Mouse (Mus musculus): ENCODE measurements at regions not wholly inside any gene's neighbourhood (a gene's known extent, or its start where the extent isn't known, plus 50 kb on each side); places are given as distances from the start of the nearest gene placed in this dataset.

DNA sequence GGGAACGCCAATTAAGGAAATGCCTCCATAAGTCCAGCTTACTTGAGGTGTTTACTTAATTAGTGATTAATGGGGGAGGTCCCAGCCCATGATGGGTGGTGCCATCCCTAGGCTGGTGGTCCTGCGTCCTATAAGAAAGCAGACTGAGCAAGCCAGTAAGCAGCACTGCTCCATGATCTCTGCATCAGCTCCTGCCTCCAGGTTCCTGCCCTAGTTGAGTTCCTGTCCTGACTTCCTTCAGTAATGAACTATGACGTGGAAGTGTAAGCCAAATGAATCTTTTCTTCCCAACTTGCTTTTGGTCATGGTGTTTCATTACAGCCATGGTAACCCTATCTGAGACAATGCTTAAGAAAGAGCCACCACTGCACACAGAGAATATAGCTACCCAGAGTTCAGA, 231.2 kb upstream of the 4930535I16Rik start:
- no peak for DNase-seq

DNA sequence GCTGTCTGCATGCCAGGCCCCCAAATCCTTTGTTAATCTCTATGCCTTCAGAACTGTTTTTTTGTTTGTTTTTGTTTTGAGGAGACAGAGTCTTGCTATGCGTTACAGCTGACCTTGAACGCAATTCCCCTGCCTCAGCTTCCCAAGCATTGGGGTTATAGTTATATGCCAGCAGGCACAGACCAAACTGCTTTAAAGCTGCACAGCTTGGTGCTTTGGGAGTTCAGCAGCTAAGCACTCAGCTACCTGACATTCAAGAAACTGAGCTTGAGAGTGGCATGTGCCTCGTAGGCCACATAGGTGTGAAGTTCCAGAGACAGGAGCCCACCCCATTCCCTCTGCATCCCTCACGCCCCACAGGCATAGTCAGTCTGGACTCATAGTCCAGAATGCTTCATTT, 229.5 kb upstream of the 4930535I16Rik start:
- DNase-seq = no peak

DNA sequence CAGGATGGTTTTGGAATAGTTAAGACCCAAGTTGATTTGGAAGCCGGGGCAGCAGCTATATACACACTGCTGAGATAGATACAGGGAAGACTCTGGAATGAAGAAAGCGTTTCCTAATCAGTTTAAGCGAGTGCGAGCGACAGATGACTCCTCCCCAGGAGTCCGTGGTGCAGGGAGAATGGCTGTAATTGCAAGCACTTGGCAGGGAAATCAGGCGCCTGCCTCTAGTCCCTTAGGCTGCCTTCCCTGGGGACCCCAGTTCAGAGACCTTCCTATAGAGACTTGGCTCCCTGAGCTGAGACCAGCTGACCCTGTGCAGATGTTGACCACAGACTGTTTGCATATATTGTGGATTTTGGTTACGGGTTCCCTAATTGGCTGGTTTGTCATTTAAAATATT, 228.3 kb upstream of the 4930535I16Rik start:
- peak; percentile 15 for DNase-seq

DNA sequence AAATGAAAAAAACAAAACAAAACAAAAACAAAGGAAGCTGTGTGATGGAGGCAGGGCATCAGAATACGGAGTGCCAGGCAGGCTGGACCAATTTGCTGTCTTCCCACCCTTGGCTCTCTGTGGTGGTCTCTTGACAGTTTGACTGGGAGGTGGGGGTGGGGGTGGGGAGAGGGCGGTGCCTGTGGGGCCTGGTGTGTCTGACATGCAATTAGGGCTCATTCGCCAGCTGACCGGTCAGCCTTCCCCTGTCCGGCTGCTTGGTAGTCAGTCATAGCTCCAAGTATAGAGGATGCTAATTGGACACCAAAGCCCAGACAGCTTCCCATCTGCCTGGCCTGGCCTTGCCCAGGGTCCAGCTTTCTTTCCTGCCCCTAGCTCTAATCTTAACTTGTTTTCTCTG, 225.8 kb upstream of the 4930535I16Rik start:
- no peak for DNase-seq

DNA sequence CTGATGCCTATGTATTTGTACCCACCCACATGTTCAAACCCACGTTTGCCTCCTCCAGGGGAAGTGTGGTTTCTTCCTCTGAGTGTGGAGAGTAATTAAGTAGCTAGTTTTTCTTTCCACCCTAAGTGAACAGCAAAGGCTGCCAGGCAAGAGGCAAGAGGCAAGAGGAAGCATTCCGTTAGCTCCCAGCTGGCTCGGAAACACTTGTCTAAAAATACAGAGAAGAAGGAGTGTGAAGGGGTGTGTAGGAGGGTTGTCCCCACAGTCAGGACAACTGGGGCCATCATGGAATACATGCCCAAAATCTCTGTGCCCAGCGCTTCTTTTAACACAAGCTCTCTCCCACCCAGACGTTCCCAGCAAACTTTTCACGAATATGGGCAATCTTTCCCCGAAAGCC, 225.4 kb upstream of the 4930535I16Rik start:
- DNase-seq = no peak

DNA sequence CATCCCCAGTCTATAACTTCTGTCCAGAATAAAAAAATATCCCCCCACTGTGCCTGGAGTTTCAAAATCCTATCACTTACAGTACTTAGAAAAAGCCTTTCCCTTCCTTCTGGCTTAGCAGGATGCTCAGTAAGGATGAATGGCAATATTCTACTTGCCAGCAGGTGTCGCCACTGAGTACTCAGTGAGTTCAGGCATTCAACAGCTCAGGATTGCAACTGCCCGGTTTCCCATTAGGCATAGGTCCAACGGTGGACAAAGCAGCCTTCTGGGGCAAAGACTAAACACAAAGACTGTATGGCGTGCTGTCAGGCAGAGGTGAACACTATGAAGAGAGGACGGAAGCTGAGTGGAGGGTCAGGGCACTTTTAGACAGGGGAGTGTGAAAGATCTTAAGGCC, 224.3 kb upstream of the 4930535I16Rik start:
- DNase-seq = peak; percentile 58

DNA sequence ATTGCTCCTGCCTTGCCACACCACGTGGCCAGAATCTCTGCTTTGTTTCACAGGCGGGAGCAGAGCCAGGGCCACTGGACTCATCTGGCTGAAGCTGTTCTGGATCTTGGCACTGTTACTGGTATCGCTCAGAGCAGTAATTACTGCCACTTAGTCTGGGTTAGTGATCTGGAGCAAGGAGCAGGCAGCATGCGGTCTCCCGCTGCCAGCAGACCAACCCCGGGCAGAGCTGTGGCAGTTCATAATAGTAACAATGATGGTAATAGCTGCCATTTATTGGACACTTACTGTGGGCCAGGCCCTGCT, 217.3 kb upstream of the 4930535I16Rik start:
- DNase-seq = no peak

DNA sequence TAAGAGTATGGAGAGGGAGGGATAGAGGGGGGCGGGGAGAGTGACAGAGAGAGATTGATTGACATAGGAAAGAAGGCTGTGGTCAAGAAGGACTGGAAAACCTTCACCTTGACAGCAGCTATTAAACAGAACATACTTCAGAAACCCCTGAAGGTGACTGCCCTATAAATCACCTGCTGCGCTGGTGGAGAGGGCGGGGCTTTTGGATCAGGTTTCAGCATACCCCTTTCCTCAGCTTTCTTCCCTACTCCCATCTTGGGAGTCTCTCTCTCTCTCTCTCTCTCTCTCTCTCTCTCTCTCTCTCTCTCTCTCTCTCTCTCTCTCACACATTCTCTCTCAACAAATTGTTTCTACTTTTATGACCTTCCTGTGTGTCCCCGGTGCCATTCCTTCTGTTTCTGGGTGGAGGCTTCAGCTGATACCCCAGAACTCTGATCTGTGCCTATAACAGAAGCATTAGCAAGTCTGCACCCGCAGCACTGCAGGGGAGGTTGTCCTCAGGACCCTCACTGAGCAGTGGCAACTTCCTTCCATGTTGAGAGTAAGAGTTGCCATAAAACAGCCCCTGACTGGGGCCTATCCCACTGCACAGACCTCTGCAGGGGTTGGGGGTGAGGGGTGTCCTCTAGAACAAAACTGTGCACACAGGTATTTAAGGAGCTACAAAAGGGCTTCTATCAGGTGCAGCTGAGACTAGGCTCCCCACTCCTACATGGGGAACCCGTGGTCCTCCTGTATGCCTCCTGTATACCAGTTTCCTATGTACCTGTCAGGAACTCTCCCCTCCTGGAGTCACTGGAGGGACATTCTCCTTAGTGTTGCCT, 216.7 kb upstream of the 4930535I16Rik start:
- no peak for DNase-seq

DNA sequence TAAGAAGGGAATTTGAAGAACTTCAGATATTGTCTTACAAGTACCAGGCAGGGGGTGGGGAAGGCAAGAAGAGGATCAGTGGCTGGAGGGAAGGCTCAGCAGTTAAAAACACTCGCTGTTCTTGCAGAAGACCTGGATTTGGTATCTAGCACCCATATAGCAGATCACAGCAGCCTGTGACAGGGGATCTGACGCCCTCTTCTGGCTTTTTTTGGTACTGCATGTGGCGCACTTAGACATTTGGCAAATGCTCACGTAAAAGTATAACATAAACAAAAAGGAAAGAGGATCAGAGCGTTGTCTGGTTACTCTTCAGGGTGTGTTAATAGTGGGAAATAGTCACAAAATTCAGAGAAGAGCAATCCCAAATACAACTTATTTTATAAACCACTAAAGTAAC, 213.1 kb upstream of the 4930535I16Rik start:
- no peak for DNase-seq

DNA sequence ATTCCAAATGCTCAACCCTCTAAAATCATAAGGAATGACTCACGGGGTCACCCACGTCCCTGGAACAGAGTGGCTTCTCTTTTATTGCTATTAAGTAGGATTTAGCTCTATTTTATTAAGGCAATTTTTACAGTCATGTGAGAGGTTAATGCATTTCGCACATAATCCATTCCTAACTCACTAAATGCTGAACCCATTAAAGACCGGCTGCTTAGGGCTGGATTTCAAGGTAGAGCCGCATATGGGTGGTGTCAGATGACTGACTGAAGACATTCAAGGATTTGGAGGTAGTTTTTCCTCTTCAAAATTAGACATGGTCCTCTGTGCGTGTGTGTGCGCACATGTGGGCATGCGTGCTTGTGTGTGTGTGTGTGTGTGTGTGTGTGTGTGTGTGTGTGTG, 208.4 kb upstream of the 4930535I16Rik start:
- DNase-seq = no peak

DNA sequence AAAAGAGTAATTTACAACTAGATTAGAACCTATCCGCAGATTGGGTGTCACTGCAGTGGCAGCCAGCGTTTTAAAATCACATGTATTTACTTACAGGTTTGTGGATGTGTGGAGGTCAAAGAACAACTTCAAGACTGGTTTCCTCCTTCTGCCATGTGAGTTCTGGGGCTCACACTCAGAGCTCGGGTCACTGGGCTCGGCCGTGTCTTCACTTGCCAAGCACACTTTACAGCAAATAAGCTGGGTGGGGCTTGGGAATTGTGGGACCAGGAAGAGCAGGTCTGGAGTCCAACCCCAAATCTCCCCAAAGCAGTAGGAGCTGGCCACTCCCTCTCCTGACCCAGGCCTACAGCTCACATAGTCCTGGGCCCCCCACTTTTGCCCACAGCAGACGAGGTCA, 202.5 kb upstream of the 4930535I16Rik start:
- no peak for DNase-seq

DNA sequence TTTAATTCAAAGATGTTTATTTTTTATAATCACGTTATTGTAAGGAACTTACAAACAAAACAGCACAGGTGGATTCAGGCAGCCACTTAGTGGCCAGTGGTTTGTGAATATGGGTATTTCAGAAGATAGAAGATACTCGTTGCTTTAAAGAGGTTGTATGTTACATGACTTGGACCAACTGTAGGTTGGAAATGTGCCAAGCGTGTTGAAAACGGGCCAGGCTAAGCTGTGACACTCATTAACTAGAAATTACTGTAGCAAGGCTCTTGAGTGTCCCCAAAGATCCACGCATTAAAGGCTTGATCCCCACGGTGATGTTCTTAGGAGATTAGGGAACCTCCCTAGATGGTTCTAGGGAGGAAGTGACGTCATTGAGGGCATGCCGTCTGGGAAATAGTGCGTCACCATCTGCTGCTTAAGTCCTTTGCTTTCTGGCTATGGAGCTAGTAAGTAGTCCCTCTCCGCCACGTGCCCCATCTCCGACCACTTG, 196.1 kb upstream of the 4930535I16Rik start:
- no peak for DNase-seq

DNA sequence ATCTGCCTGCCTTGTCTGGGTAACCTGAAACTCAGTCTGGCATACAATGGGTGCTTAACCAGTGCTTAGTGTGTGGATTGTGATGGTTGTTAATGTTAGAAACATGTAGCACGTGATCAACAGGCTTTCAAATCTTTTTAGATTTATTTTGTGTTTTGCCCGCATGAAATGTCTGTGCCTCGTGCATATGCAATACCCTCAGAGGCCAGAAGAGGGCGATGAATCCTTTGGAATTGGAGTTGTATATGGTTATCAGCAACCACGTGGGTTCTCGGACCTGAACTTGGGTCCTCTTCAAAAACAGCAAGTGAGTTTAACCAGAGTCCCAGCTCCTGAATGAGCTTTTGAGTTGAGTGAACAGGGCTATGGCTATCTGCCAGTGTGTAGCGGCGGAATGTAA, 192.9 kb upstream of the 4930535I16Rik start:
- no peak for DNase-seq

DNA sequence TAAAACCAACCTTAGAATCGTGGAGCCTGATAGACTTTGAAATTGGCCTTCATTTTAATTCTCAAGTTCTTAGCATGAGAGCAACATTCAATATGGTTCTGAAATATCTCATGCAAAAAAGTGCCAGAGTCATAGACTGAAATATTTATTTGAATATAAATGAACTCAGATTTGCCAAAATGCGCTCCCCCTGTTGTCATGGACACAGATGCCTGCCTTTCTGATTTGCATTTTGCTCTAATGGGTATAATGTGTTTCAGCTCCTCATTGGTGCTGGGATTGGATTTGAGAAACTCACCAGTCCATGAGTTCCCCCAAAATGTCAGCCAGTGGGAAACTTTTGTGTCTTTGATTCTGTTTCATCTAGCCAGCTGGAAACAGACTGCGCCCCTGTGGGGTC, 191.5 kb upstream of the 4930535I16Rik start:
- no peak for DNase-seq

DNA sequence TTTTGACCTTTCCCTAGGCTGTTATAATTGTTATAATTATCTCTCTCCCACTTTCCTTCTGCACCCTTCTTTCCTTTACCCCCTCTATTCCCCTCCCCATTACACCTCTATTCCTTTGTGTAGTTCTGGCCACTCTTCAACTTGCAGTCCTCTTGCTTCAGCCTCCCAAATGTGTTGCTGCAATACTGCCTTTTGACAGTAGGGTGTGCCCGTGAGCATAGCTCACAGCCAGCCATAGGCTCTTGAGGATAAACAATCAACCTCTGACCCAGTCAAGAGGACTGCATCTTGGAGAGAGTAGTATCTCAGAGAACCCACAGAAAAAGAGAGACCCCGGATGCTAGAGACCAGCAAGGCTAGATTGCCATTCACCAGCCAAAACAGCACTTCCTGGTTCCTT, 184.9 kb upstream of the 4930535I16Rik start:
- no peak for DNase-seq

DNA sequence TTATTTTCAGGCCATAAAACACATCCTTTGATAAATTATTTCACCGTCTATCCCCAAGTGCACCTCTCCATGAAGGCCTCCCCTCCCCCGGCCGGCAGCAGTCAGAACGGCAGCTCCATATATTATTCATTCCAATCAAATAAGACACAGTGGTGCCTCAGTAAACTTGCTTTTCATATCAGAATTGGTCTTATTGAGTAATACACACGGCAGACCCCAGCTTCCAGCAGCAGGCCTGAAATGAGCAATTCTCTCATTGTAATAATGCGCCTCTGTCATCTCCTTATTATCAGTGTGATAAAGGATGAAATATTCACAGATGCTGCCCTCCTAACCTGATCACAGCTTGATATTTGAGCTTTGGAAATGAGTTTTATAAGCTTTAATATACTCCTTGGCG, 169.0 kb upstream of the 4930535I16Rik start:
- DNase-seq = no peak

DNA sequence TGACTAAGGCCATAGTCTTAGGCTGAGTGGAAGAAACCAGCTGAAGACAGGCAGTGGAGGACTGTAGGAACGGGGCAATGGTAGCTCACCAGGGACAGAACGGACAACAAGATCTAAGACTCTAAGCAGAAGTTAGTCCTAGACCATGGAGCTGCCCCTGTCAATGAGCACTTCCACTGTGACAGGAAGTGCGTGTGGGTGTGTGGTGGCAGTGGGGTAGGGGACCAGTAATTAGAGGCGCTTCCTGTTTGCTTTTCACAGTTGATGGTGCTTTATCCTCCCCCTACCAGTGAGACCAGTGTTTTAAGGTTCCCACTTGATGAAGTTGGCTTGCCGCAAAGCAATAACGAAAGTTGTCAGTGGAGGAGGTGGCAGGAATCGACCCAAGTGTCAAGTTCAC, 168.4 kb upstream of the 4930535I16Rik start:
- no peak for DNase-seq

DNA sequence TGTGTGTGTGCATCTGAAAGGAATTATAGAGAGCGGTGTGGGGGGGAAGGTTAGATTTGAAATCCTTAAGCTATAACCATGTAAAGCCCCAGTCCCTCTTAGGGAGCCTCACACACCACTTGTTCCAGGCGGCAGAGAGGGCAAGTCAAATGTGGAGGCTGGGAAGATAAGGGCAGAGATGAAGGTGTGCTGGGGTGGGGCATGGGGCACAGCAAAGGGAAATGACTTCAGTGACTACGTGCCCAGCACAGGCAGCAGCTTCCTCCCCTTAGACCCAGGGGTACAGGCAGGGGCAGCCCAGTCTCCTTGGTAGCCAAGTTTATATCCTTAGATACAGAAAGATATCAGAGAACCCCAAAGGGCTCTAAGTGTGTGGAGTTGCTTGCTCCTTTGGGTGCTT, 161.8 kb upstream of the 4930535I16Rik start:
- DNase-seq = no peak

DNA sequence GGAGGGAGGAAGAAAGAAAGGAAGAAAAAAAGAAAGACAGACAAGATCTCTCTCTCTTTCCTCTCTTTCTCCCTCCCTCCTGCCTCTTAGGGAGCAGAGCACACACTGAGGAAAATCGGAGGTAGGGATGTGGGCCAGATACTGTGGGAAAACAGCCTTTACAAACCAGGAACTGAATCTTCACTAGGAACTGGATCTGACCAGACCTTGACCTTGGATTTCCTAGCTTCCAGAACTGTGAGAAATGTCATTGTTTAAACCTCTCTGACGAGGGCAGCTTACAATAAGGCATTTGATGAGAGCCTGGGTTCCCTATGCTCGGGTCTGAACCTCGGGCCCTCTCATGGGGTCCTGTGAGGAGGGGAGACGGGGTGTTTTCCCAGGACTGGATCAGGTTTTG, 157.7 kb upstream of the 4930535I16Rik start:
- DNase-seq = no peak

DNA sequence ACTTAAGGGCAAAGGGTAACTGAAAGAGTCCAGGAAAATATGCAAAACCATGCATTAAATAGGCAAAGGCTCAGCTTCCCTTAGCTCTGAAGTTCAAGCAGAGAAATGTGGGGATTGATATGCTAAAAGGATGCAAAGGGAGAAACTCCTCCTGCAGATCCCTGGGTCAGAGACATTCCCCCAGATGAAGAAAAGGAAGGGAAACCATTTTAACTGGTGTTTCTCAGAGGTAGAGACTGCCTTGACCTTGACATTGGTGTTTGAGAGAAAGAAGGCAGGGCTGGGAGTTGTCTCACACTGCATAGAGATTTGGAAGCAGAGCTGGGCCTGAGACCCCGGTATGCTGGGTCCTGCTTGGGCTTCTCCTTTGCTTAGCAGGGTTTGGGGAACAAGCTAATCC, 155.8 kb upstream of the 4930535I16Rik start:
- DNase-seq = no peak

DNA sequence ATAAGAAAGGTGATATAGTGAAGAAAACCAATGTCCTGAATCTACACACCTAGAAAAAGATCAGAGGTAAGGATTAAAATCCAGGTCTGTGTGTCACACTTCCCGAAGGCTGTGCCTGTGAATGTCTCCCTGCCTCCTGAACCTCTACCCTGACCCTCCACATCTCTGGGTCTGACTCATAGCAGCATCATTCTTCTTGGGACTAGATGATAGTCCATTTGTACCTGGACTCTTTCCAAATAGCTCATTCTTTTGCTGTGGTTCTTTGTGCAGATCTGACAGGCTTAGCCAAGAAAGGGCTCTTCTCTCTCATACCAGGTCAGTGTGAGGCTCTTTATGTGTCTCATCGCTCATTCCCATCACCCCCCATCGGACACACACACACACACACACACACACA, 146.8 kb upstream of the 4930535I16Rik start:
- DNase-seq = no peak

DNA sequence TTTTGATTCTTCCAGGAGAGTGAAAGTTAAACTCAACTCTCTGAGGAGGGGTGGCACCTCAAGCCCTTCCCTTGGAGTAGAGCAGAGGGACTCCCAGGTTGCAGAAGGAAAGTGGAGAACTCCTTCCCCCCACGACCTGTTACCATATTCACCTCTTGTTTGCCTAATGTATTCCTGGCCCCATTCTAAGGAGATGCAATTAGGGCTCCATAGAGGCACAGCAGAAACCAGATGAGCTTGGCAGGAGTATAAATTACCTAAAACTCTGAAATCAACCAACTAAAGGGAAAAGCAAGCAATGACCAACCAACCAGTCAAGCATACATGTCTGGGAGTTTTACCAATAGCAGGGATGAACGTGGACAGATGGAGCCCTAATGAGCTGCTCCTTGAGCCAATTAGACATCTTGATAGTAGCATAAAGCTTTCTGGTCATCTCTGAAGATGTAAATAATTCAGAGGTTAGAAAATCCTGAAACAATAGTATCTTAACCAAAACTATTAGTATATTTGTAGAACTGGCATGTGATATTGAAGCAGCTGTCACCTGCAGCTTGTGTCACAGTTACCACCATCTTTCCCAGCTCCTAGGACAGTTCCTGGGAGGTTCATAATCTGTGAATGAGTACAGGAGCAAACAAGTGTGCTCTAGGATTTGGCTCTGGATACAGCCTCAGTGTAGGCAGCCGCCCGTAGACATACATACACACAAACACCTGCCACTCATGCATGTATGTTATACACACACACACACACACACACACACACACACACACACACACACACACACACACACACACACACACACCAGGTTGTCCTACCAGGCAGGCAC, 145.7 kb upstream of the 4930535I16Rik start:
- DNase-seq = no peak

DNA sequence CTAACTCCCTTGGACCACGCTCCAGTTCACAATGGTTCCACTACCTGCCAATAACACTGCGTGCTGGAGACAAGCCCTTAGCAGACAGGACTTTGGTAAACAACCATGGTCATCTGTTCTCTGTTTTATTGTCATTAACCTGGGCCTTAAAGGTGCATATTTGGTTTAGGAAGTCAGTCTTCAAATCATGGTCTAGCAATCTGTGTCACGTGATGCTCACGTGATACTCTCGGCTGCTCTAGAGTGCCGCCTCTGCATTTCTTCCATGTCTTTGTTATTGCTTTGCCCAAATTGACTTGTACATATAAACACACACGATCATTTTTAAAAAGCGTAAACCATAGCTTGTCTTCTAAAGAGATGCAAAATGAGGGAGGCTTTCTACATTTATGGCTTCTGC, 139.8 kb upstream of the 4930535I16Rik start:
- no peak for DNase-seq

DNA sequence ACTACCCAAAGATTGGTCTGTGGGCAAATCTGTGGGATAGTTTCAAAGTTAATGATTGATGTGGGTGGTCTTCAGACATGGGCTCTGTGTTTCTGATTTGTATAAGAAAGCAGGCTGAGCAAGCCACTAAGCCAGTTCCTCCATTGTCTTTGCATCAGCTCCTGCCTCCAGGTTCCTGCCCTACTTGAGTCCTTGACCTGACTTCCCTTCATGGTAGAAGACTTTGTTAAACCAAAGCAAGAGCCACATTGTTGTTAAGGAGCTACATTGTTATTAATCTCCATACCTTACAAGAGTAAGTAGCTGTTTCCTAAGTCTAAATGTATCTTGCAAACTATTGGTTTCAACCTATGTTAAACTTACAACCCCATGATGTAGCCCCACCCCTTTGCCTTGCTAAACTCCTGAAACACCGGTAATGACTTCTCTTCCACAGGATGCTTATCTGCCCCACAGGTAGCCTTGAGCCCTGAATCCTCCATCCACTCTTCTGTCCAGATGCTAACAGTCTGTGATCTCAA, 136.5 kb upstream of the 4930535I16Rik start:
- DNase-seq = no peak
